Mouse (Mus musculus): ENCODE data around the gene Nod2. TPM values are rescaled to one million over a fixed set of nuclear protein-coding genes. Genes with fewer than 3 reads are reported as not detected.
"Not testable (repeated sequence)": the region's sequence is repeated elsewhere in the genome, so short reads cannot be mapped to it uniquely, and the experiment has no call there.

The Nod2 gene
- polyA plus RNA-seq, 1 experiment from 2014 or later = 0.12 TPM

GRCm38 (mm10) chr8:88642734-88643564 lies 4.2 kb upstream of the Nod2 start:
- Histone ChIP-seq H3K27ac (ENCODE audit: low read length) (no peak overlapping the region), H3K4me3 (ENCODE audit: low read depth, low read length) (no peak overlapping the region), H3K36me3 (ENCODE audit: control insufficient read depth, insufficient read depth) (no peaks in the 10 kb centered on the region), H3K4me2 (ENCODE audit: low read depth, low read length) (no peak overlapping the region), H3K4me1 (ENCODE audit: control insufficient read depth, low read depth, low read length) (peaks cover 4% of the 10 kb centered on the region; the same call in 1 of the 2 replicates), H3K9ac (ENCODE audit: low read depth, low read length) (no peak overlapping the region), H3K27me3 (ENCODE audit: control insufficient read depth, insufficient read depth, low read depth, low read length) (no peaks in the 10 kb centered on the region), H3K9me3 (replicated peaks; ENCODE audit: control insufficient read depth, low read length) (no peaks in the 10 kb centered on the region)
- 52% methylated on average over 5 of the region's 5 CpGs for WGBS (ENCODE audit: insufficient replicate concordance)
- ATAC-seq (ENCODE audit: low read depth) = no peak

GRCm38 (mm10) chr8:88648322-88648721 lies 1.2 kb downstream of the Nod2 start:
- H3K9me3 ChIP-seq (replicated peaks; ENCODE audit: control insufficient read depth, low read length) = no peaks in the 10 kb centered on the region
- H3K27me3 ChIP-seq (ENCODE audit: control insufficient read depth, insufficient read depth, low read depth, low read length) = no peaks in the 10 kb centered on the region
- H3K27ac ChIP-seq (ENCODE audit: low read length) = no peak overlapping the region
- no peak overlapping the region for H3K4me2 ChIP-seq (ENCODE audit: low read depth, low read length)
- H3K9ac ChIP-seq (ENCODE audit: low read depth, low read length) = no peak overlapping the region
- peaks cover 4% of the 10 kb centered on the region; the same call in 1 of the 2 replicates for H3K4me1 ChIP-seq (ENCODE audit: control insufficient read depth, low read depth, low read length)
- no peaks in the 10 kb centered on the region for H3K36me3 ChIP-seq (ENCODE audit: control insufficient read depth, insufficient read depth)
- no peak overlapping the region for H3K4me3 ChIP-seq (ENCODE audit: low read depth, low read length)
- no peak for ATAC-seq (ENCODE audit: low read depth)

GRCm38 (mm10) chr8:88650016-88650708 lies 3.0 kb downstream of the Nod2 start:
- Histone ChIP-seq H3K27ac (ENCODE audit: low read length) (no peak overlapping the region), H3K27me3 (ENCODE audit: control insufficient read depth, insufficient read depth, low read depth, low read length) (no peaks in the 10 kb centered on the region), H3K4me3 (ENCODE audit: low read depth, low read length) (no peak overlapping the region), H3K36me3 (ENCODE audit: control insufficient read depth, insufficient read depth) (no peaks in the 10 kb centered on the region), H3K4me2 (ENCODE audit: low read depth, low read length) (no peak overlapping the region), H3K9ac (ENCODE audit: low read depth, low read length) (no peak overlapping the region), H3K9me3 (replicated peaks; ENCODE audit: control insufficient read depth, low read length) (no peaks in the 10 kb centered on the region), H3K4me1 (ENCODE audit: control insufficient read depth, low read depth, low read length) (peaks cover 4% of the 10 kb centered on the region; the same call in 1 of the 2 replicates)
- no peak for ATAC-seq (ENCODE audit: low read depth)
- WGBS (ENCODE audit: insufficient replicate concordance) = 56% methylated on average over 6 of the region's 6 CpGs

- not testable (repeated sequence) for H3K9ac ChIP-seq (ENCODE audit: low read depth, low read length); H3K4me1 ChIP-seq (ENCODE audit: control insufficient read depth, low read depth, low read length); H3K27ac ChIP-seq (ENCODE audit: low read length); ATAC-seq (ENCODE audit: low read depth); H3K4me3 ChIP-seq (ENCODE audit: low read depth, low read length); H3K27me3 ChIP-seq (ENCODE audit: control insufficient read depth, insufficient read depth, low read depth, low read length); H3K9me3 ChIP-seq (replicated peaks; ENCODE audit: control insufficient read depth, low read length); H3K4me2 ChIP-seq (ENCODE audit: low read depth, low read length); H3K36me3 ChIP-seq (ENCODE audit: control insufficient read depth, insufficient read depth)
- 51% methylated on average over 4 of the region's 4 CpGs for WGBS (ENCODE audit: insufficient replicate concordance)
Measured at GRCm38 (mm10) chr8:88651122-88651521, 4.0 kb downstream of the Nod2 start.

- no peaks in the 10 kb centered on the region for H3K27me3 ChIP-seq (ENCODE audit: control insufficient read depth, insufficient read depth, low read depth, low read length)
Measured at GRCm38 (mm10) chr8:88655334-88655733, 8.2 kb downstream of the Nod2 start.

GRCm38 (mm10) chr8:88659873-88660272 lies 12.8 kb downstream of the Nod2 start:
- no peak for ATAC-seq (ENCODE audit: low read depth)
- Histone ChIP-seq H3K27ac (ENCODE audit: low read length) (no peak overlapping the region), H3K4me1 (ENCODE audit: control insufficient read depth, low read depth, low read length) (no peaks in the 10 kb centered on the region), H3K27me3 (ENCODE audit: control insufficient read depth, insufficient read depth, low read depth, low read length) (no peaks in the 10 kb centered on the region), H3K4me3 (ENCODE audit: low read depth, low read length) (no peak overlapping the region), H3K36me3 (ENCODE audit: control insufficient read depth, insufficient read depth) (no peaks in the 10 kb centered on the region), H3K4me2 (ENCODE audit: low read depth, low read length) (no peak overlapping the region), H3K9ac (ENCODE audit: low read depth, low read length) (no peak overlapping the region), H3K9me3 (replicated peaks; ENCODE audit: control insufficient read depth, low read length) (no peaks in the 10 kb centered on the region)
- WGBS (ENCODE audit: insufficient replicate concordance) = 60% methylated on average over 3 of the region's 3 CpGs

More at GRCm38 (mm10) chr8:88655334-88655733, 8.2 kb downstream of the Nod2 start:
- Histone ChIP-seq H3K4me3 (ENCODE audit: low read depth, low read length) (no peak overlapping the region), H3K4me2 (ENCODE audit: low read depth, low read length) (no peak overlapping the region), H3K4me1 (ENCODE audit: control insufficient read depth, low read depth, low read length) (no peaks in the 10 kb centered on the region), H3K9me3 (replicated peaks; ENCODE audit: control insufficient read depth, low read length) (no peaks in the 10 kb centered on the region), H3K9ac (ENCODE audit: low read depth, low read length) (no peak overlapping the region), H3K27ac (ENCODE audit: low read length) (no peak overlapping the region), H3K36me3 (ENCODE audit: control insufficient read depth, insufficient read depth) (no peaks in the 10 kb centered on the region)
- no peak for ATAC-seq (ENCODE audit: low read depth)

GRCm38 (mm10) chr8:88662401-88662821 lies 15.3 kb downstream of the Nod2 start:
- WGBS (ENCODE audit: insufficient replicate concordance) = 24% methylated on average over 6 of the region's 6 CpGs
- H3K4me1 ChIP-seq (ENCODE audit: control insufficient read depth, low read depth, low read length) = no peaks in the 10 kb centered on the region; the same call in 1 of the 2 replicates
- H3K27me3 ChIP-seq (ENCODE audit: control insufficient read depth, insufficient read depth, low read depth, low read length) = no peaks in the 10 kb centered on the region
- H3K9me3 ChIP-seq (replicated peaks; ENCODE audit: control insufficient read depth, low read length) = no peaks in the 10 kb centered on the region
- H3K4me2 ChIP-seq (ENCODE audit: low read depth, low read length) = no peak overlapping the region
- H3K4me3 ChIP-seq (ENCODE audit: low read depth, low read length) = no peak overlapping the region
- H3K36me3 ChIP-seq (ENCODE audit: control insufficient read depth, insufficient read depth) = no peaks in the 10 kb centered on the region
- peak; percentile 43; the same call in 1 of the 2 replicates for ATAC-seq (ENCODE audit: low read depth)
- no peak overlapping the region for H3K9ac ChIP-seq (ENCODE audit: low read depth, low read length)
- 0 out of 2 replicates have a peak overlapping the region, but pooled peaks have one; percentile 29 for H3K27ac ChIP-seq (ENCODE audit: low read length)

- Histone ChIP-seq H3K9me3 (replicated peaks; ENCODE audit: control insufficient read depth, low read length) (no peaks in the 10 kb centered on the region), H3K4me1 (ENCODE audit: control insufficient read depth, low read depth, low read length) (no peaks in the 10 kb centered on the region; the same call in 1 of the 2 replicates), H3K4me2 (ENCODE audit: low read depth, low read length) (no peak overlapping the region), H3K36me3 (ENCODE audit: control insufficient read depth, insufficient read depth) (no peaks in the 10 kb centered on the region), H3K4me3 (ENCODE audit: low read depth, low read length) (no peak overlapping the region), H3K27me3 (ENCODE audit: control insufficient read depth, insufficient read depth, low read depth, low read length) (no peaks in the 10 kb centered on the region), H3K9ac (ENCODE audit: low read depth, low read length) (no peak overlapping the region), H3K27ac (ENCODE audit: low read length) (no peak overlapping the region)
- no peak for ATAC-seq (ENCODE audit: low read depth)
- WGBS (ENCODE audit: insufficient replicate concordance) = 72% methylated on average over 16 of the region's 16 CpGs
Measured at GRCm38 (mm10) chr8:88664121-88664520, 17.0 kb downstream of the Nod2 start.

GRCm38 (mm10) chr8:88664947-88665346 lies 17.8 kb downstream of the Nod2 start:
- 80% methylated on average over 19 of the region's 19 CpGs for WGBS (ENCODE audit: insufficient replicate concordance)
- Histone ChIP-seq H3K27me3 (ENCODE audit: control insufficient read depth, insufficient read depth, low read depth, low read length) (no peaks in the 10 kb centered on the region), H3K4me3 (ENCODE audit: low read depth, low read length) (no peak overlapping the region), H3K4me2 (ENCODE audit: low read depth, low read length) (no peak overlapping the region), H3K9me3 (replicated peaks; ENCODE audit: control insufficient read depth, low read length) (no peaks in the 10 kb centered on the region), H3K36me3 (ENCODE audit: control insufficient read depth, insufficient read depth) (no peaks in the 10 kb centered on the region), H3K4me1 (ENCODE audit: control insufficient read depth, low read depth, low read length) (no peaks in the 10 kb centered on the region; the same call in 1 of the 2 replicates), H3K9ac (ENCODE audit: low read depth, low read length) (no peak overlapping the region), H3K27ac (ENCODE audit: low read length) (no peak overlapping the region)
- ATAC-seq (ENCODE audit: low read depth) = no peak

Data from liver, embryonic 16.5 days (tissue).